Mouse (Mus musculus): ENCODE measurements at regions not wholly inside any gene's neighbourhood (a gene's known extent, or its start where the extent isn't known, plus 50 kb on each side); places are given as distances from the start of the nearest gene placed in this dataset.

DNA sequence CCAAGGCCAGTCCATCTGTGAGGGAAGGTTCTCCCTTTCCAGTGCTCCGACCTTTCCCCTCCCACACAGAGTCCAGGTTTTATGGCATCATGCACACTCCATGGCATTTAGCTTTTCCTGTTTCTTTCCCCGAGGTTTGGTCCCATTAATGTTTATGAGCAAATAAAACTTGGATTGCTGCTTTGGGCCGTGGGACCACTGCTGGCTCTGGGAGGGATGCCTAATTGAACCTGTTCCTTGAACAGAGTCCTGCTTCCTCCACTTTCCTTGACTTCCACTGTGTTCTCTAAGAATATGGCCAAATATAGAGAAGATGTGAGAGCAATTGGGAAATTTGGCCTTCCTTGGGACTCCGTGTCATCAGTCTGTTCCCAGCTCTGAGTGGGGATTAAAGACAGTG, 170.3 kb upstream of the Fstl4 start:
- Histone ChIP-seq H3K36me3 (ENCODE audit: control insufficient read depth, insufficient read depth, low read length, poor library complexity, severe bottlenecking) (no peaks in the 10 kb centered on the region), H3K27me3 (ENCODE audit: control insufficient read depth, insufficient read depth, low read length, poor library complexity, severe bottlenecking) (no peaks in the 10 kb centered on the region), H3K27ac (ENCODE audit: insufficient read depth, low read length) (no peak overlapping the region), H3K4me1 (ENCODE audit: control insufficient read depth, insufficient read depth, low read length) (no peaks in the 10 kb centered on the region), H3K9ac (ENCODE audit: low read depth, poor library complexity, severe bottlenecking) (no peak overlapping the region), H3K9me3 (replicated peaks; ENCODE audit: control insufficient read depth, insufficient read depth, low read length, poor library complexity, severe bottlenecking) (peaks cover 9% of the 10 kb centered on the region; the same call in 1 of the 2 replicates), H3K4me3 (ENCODE audit: low read depth, low read length) (no peak overlapping the region)
- TF ChIP-seq EP300 (IDR thresholded peaks at IDR 0.05; ENCODE audit: insufficient read depth, low read depth, low read length) (no peak), POLR2A (IDR thresholded peaks at IDR 0.05; ENCODE audit: insufficient read depth, low read length) (no peak), CTCF (IDR thresholded peaks at IDR 0.05; ENCODE audit: low read depth, low read length) (no peak)

DNA sequence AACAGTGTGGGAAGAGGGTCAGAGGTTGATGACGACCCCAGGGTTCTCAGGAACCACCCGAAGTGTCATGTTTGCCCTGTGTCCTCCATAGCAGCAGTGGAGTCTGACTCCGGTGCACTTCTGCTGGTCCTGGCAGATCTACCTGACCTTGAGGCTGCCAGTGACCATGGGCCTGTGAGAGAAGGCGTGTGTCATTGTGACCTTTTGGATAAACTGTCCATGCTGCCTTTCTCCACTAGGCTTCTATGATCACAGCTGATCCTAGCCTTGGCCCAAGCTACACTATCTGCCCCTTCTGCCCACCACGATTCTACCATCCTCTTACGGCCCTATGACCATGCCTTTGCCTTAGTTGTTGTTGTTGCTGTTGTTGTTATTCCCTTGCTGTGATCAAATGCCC, 163.2 kb upstream of the Fstl4 start:
- H3K27ac ChIP-seq (ENCODE audit: insufficient read depth, low read length), result no peak overlapping the region
- H3K36me3 ChIP-seq (ENCODE audit: control insufficient read depth, insufficient read depth, low read length, poor library complexity, severe bottlenecking), result no peaks in the 10 kb centered on the region
- H3K9ac ChIP-seq (ENCODE audit: low read depth, poor library complexity, severe bottlenecking), result no peak overlapping the region
- no peak for TF ChIP-seq CTCF (IDR thresholded peaks at IDR 0.05; ENCODE audit: low read depth, low read length)
- no peak for TF ChIP-seq EP300 (IDR thresholded peaks at IDR 0.05; ENCODE audit: insufficient read depth, low read depth, low read length)
- no peak for TF ChIP-seq POLR2A (IDR thresholded peaks at IDR 0.05; ENCODE audit: insufficient read depth, low read length)
- no peaks in the 10 kb centered on the region for H3K27me3 ChIP-seq (ENCODE audit: control insufficient read depth, insufficient read depth, low read length, poor library complexity, severe bottlenecking)
- no peaks in the 10 kb centered on the region for H3K4me1 ChIP-seq (ENCODE audit: control insufficient read depth, insufficient read depth, low read length)
- H3K4me3 ChIP-seq (ENCODE audit: low read depth, low read length), result no peak overlapping the region
- no peaks in the 10 kb centered on the region for H3K9me3 ChIP-seq (replicated peaks; ENCODE audit: control insufficient read depth, insufficient read depth, low read length, poor library complexity, severe bottlenecking)

DNA sequence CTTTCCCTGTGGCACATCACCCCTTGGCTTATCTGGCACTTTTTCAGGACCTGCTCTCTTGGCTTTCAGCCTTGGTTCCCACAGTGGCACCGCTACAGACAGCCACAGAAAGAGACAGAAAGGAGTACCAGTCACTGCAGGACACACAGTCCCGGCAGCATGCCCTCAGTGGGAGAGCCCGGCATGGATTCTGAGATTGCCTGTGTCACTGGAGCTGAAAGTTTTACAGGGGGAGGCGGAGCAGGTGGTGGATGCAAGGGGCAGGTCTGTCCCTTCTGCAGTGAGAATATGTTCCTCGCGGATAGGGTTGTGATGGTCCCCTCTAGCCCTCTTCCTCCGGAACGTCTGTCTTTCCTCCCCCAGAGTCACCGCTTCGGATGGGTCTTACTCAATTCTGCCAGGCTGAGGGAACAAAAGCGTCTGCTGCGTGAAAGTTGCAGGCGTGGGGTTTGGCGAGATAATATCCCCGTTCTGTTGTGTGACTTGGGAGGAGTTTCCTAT, 162.3 kb upstream of the Fstl4 start:
- no peak for TF ChIP-seq EP300 (IDR thresholded peaks at IDR 0.05; ENCODE audit: insufficient read depth, low read depth, low read length)
- H3K27me3 ChIP-seq (ENCODE audit: control insufficient read depth, insufficient read depth, low read length, poor library complexity, severe bottlenecking), result no peaks in the 10 kb centered on the region
- H3K4me1 ChIP-seq (ENCODE audit: control insufficient read depth, insufficient read depth, low read length), result no peaks in the 10 kb centered on the region
- H3K9ac ChIP-seq (ENCODE audit: low read depth, poor library complexity, severe bottlenecking), result no peak overlapping the region
- no peak overlapping the region for H3K27ac ChIP-seq (ENCODE audit: insufficient read depth, low read length)
- no peaks in the 10 kb centered on the region; the same call in 1 of the 2 replicates for H3K9me3 ChIP-seq (replicated peaks; ENCODE audit: control insufficient read depth, insufficient read depth, low read length, poor library complexity, severe bottlenecking)
- H3K36me3 ChIP-seq (ENCODE audit: control insufficient read depth, insufficient read depth, low read length, poor library complexity, severe bottlenecking), result no peaks in the 10 kb centered on the region
- no peak overlapping the region for H3K4me3 ChIP-seq (ENCODE audit: low read depth, low read length)

DNA sequence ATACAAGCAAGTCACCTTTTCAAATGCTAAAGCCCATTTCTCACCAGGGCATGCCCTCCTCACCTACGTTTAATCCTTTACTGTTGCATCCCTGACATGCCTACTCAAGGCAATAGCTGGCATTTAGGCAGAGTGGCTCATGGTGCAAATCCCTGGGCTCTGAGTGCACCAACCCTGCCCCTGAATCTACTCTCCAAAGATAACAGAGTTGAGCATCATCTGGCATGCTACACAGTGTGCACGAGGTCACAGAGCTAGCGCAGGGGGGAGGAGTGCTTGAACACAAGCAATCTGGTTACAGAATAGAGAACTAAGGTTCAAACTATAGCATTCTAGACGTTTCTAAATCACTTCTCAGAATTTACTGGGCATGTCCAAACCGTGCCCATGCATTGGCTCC, 161.6 kb upstream of the Fstl4 start:
- Histone ChIP-seq H3K36me3 (ENCODE audit: control insufficient read depth, insufficient read depth, low read length, poor library complexity, severe bottlenecking) (no peaks in the 10 kb centered on the region), H3K4me3 (ENCODE audit: low read depth, low read length) (no peak overlapping the region), H3K9me3 (replicated peaks; ENCODE audit: control insufficient read depth, insufficient read depth, low read length, poor library complexity, severe bottlenecking) (peaks cover 3% of the 10 kb centered on the region; the same call in 1 of the 2 replicates), H3K27ac (ENCODE audit: insufficient read depth, low read length) (no peak overlapping the region), H3K4me1 (ENCODE audit: control insufficient read depth, insufficient read depth, low read length) (no peaks in the 10 kb centered on the region), H3K27me3 (ENCODE audit: control insufficient read depth, insufficient read depth, low read length, poor library complexity, severe bottlenecking) (no peaks in the 10 kb centered on the region), H3K9ac (ENCODE audit: low read depth, poor library complexity, severe bottlenecking) (no peak overlapping the region)
- TF ChIP-seq CTCF (IDR thresholded peaks at IDR 0.05; ENCODE audit: low read depth, low read length) (no peak), EP300 (IDR thresholded peaks at IDR 0.05; ENCODE audit: insufficient read depth, low read depth, low read length) (no peak)

DNA sequence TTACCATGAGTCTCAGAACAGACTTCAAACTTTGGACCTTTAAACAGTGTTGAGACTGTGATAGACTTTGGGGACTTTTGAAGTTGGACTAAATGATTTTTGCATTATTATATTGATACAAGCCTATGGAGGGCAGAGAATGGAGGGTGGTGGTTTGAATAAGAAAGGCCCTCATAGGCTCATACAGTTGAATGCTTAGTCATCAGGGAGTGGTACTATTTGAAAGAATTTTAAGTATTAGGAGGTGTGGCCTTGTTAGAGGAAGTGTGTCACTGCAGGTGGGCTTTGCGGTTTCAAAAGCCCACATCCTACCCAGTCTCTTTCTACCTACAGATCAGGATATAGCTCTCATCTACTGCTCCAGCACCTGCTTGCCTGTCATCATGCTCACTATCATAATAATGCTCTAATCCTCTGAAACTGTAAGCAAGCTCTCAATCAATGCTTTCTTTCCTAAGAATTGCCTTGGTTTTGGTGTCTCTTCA, 153.7 kb upstream of the Fstl4 start:
- H3K36me3 ChIP-seq (ENCODE audit: control insufficient read depth, insufficient read depth, low read length, poor library complexity, severe bottlenecking), result no peaks in the 10 kb centered on the region
- TF ChIP-seq EP300 (IDR thresholded peaks at IDR 0.05; ENCODE audit: insufficient read depth, low read depth, low read length), result no peak
- H3K4me1 ChIP-seq (ENCODE audit: control insufficient read depth, insufficient read depth, low read length), result no peaks in the 10 kb centered on the region
- no peak overlapping the region for H3K9ac ChIP-seq (ENCODE audit: low read depth, poor library complexity, severe bottlenecking)
- H3K9me3 ChIP-seq (replicated peaks; ENCODE audit: control insufficient read depth, insufficient read depth, low read length, poor library complexity, severe bottlenecking), result peaks cover 32% of the 10 kb centered on the region
- no peak overlapping the region for H3K4me3 ChIP-seq (ENCODE audit: low read depth, low read length)
- no peak overlapping the region for H3K27ac ChIP-seq (ENCODE audit: insufficient read depth, low read length)
- H3K27me3 ChIP-seq (ENCODE audit: control insufficient read depth, insufficient read depth, low read length, poor library complexity, severe bottlenecking), result no peaks in the 10 kb centered on the region

DNA sequence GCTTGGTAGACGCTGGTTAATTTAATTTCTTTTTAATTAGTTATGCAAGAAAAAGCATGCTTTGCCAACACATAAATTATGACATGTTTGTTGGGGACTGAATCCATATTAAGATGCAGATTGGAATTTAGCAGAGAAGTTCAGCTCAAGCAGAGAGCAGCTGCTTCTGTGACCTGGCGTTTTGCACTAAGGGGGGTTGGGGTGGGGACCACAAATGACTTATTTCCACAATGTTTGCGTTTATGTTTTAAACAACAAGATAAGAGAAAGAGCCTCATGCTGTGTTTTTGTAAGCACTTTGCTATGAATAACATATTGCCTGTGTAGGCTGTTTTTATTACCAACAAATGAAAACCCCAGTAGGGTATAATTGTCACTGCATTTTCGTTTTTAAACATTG, 148.8 kb upstream of the Fstl4 start:
- Histone ChIP-seq H3K36me3 (ENCODE audit: control insufficient read depth, insufficient read depth, low read length, poor library complexity, severe bottlenecking) (no peaks in the 10 kb centered on the region), H3K4me1 (ENCODE audit: control insufficient read depth, insufficient read depth, low read length) (no peaks in the 10 kb centered on the region), H3K9ac (ENCODE audit: low read depth, poor library complexity, severe bottlenecking) (no peak overlapping the region), H3K27me3 (ENCODE audit: control insufficient read depth, insufficient read depth, low read length, poor library complexity, severe bottlenecking) (no peaks in the 10 kb centered on the region), H3K27ac (ENCODE audit: insufficient read depth, low read length) (no peak overlapping the region), H3K9me3 (replicated peaks; ENCODE audit: control insufficient read depth, insufficient read depth, low read length, poor library complexity, severe bottlenecking) (peaks cover 21% of the 10 kb centered on the region), H3K4me3 (ENCODE audit: low read depth, low read length) (no peak overlapping the region)
- no peak for TF ChIP-seq EP300 (IDR thresholded peaks at IDR 0.05; ENCODE audit: insufficient read depth, low read depth, low read length)
- TF ChIP-seq POLR2A (IDR thresholded peaks at IDR 0.05; ENCODE audit: insufficient read depth, low read length), result no peak
- no peak for TF ChIP-seq CTCF (IDR thresholded peaks at IDR 0.05; ENCODE audit: low read depth, low read length)
